Mouse (Mus musculus) heart, adult 11 months (tissue): ENCODE measurements around the gene Spata3.
"Not testable (repeated sequence)": the region's sequence is repeated elsewhere in the genome, so short reads cannot be mapped to it uniquely, and the experiment has no call there.

Experiments
- DNase-seq: peaks from one replicate; pipeline ENCODE4 v3.0.0; 2022

The Spata3 gene

DNA sequence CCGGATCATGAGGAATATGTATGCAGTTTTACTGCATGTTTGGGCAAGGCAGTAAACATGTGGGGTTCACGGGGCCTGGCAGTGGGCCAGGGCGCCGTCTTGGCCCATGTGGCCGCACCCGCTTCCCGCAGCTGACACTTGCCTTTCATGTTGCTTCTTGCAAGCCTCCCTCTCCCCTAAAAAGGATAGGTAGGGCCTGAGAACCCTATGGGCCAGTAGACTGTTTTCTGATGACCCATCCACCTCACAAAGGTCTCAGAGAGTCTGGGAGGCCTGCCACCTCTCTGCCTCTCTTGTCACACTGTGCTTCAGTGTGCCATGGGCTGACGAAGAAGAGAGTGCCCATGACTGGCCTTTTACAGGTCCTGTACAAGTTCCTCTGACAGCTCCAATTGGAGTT lies at the start of gene Spata3:
TSS of gene Spata3 (plus strand) at position 301 of the 400 bp plus-strand sequence.
- DNase-seq, result peak; percentile 66

- peak; percentile 39 for DNase-seq
Observed at GRCm38 (mm10) chr1:85969081-85969480, 47.5 kb upstream of the Spata3 start.

DNA sequence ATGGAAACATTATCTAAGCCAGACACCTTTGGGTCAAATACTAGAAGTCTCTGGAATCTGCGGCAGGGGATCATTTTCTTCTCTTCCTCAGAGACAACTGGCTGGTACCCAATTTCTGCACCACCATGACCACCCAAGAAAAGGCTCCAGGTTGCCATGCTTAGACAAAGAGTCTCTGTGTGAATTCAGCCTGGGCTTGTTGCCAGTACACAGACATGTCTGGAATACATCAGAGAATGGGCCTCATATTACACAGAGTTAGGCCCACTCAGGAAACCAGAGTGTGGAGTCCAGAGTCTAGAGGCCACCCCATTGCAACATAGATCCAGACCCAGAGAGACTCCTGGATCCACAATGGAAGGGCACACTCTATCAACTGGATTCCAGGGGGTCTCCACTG lies 47.1 kb upstream of the Spata3 start:
- DNase-seq, result peak; percentile 29

DNA sequence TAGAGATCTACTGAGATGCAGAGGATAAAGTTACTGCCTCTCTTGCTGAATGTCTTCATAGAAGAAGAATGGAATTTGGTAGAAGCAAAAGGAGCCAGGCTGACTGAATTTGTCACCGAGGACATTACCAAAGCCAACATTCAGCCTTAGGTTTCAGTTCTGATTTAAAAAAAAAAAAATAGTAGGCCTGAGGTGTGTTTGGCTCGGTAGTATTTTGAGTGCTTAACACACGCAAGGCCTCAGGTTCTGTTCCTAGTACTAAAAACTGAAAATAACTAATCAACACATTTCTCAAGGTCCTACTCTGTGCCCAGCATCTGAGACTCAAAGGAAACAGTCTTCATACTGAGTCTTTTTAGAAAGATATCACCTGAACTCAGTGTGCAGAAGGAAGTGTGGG lies 45.5 kb upstream of the Spata3 start:
- peak; percentile 2 for DNase-seq

DNA sequence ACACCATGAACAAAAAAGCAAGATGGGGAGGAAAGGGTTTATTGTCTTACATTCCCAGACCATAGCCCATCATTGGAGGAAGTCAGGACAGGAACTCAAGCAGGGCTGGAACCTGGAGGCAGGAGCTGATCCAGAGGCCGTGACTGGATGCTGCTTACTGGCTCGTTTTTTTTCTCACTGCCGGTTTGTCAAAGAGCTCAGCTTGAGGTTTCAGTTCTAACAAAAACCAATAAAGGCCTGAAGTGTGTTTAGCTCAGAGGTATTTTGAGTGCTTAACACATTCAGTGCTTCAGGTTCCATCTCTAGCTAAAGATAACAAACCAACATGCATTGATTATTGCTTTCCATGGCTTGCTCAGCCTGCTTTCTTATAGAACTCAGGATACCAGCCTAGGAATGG lies 44.3 kb upstream of the Spata3 start:
- DNase-seq, result no peak

DNA sequence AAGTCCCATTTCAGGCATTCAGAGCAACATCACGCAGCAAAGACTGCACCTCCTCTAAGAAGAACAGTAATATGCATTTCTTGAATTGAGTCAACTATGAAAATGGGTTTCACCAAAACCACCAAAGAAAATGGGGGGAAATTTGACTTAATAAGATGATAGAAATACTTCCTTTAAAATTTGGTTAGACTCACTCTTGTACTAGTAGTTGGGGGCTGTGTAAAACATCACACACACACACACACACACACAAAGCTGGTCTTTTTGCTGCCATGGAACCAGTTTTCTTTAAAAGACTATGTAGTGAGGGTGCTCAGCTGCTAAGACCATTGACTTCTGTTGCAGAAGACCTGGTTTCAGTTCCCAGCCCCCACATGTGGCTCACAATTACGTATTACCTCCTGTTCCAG lies 43.1 kb upstream of the Spata3 start:
- DNase-seq, result no peak

GRCm38 (mm10) chr1:85977709-85978108 lies 38.9 kb upstream of the Spata3 start:
- DNase-seq, result no peak

GRCm38 (mm10) chr1:85981738-85982357 lies 34.8 kb upstream of the Spata3 start:
- no peak for DNase-seq

DNA sequence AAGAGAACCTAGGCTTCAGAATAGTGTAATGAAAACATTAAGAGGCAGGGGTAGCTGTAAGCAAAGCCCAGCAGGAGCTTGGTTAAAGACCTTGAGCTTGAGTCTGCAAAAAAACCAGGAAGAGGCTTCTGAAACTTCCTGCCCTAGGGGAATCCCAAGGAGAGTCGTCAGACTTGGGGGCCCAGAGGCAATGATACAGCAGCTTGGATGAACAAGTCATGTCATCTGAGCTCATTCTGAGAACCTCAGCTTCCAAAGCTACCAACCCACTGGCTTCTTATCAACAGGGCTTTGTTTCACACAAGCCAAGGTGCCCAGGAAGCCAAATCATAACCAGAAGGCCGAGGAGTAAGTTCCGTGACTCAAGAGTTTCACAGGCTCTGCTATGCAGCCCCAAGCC lies 30.8 kb upstream of the Spata3 start:
- DNase-seq, result no peak

- no peak for DNase-seq
Observed at GRCm38 (mm10) chr1:85988351-85988750, 28.3 kb upstream of the Spata3 start.

DNA sequence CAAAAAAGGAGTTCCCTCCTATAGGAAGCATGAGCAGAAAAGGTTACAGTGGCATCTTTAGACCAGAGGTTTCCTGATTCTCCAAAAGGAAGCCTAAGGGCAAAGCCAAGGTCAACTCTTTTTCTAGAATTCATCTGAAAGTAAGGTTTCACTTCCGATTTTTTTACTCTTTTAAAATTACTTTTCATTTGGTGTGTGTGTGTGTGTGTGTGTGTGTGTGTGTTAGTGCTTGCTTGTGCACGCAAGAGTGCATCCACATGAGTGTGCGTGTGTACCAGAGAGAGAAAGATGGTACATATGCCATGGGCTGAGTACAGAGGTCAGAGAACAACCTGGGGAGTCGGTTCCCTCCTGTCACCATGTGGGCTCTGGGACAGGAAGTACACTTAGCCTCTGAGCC lies 27.7 kb upstream of the Spata3 start:
- not testable (repeated sequence) for DNase-seq

DNA sequence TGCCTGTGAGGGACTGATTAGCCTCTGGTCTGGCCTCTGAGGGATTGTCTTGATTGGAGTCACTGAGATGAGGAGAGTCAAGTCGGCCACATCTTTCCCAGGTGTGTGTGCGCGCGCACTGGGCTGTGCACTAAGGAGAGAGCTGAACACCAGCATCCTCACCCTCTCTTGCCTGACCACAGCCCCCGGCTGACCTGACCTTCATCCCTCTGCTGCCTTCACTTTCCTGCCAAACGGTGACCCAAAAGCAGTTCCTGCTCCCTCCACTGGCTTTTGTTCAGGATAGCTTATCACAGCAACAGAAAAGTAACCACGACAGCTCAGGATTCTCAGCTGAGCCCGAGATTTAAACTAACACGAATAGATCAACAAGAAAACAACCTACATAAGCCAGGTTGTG lies 24.4 kb upstream of the Spata3 start:
- DNase-seq, result peak; percentile 52

DNA sequence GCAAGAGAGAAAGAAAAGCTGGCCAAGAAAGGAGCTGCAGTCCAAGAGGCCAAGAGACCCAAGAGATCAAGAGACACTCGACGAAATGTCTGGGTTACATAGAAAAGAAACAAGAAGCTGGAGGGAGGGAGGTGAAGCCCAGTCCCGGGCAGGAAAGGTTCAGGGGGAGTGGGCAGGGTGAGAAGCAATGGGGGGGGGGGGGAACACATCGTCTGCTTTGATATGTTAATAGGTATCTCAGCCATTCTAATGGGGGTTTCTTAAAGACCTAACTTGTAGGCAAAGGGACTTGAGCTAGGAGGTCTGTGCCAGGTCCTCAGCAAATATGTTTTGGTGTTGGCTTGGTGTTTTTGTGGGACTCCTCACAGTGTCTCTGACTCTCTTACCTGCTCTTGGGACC lies 23.1 kb upstream of the Spata3 start:
- DNase-seq, result no peak

- no peak for DNase-seq
Observed at GRCm38 (mm10) chr1:85997221-85997620, 19.4 kb upstream of the Spata3 start.

DNA sequence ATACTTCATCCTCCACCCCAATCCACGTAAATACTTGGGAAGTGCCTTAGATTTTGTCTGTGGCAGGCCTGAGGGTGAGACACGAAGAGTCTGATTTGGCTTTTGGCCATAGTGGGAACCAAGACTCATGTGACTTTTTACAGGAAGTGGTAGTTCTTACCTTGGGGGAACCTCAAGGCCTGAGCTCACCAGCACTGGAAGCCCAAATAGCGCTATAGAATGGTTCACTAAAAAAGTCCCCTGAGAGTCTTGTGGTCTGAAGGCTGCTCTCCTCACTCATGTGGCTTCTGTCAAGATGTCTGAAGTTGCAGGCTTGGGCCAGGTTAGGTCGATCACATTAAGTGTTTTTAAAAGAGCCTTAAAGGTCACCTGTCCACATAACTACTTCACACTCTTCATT lies 18.6 kb upstream of the Spata3 start:
- peak; percentile 70 for DNase-seq

DNA sequence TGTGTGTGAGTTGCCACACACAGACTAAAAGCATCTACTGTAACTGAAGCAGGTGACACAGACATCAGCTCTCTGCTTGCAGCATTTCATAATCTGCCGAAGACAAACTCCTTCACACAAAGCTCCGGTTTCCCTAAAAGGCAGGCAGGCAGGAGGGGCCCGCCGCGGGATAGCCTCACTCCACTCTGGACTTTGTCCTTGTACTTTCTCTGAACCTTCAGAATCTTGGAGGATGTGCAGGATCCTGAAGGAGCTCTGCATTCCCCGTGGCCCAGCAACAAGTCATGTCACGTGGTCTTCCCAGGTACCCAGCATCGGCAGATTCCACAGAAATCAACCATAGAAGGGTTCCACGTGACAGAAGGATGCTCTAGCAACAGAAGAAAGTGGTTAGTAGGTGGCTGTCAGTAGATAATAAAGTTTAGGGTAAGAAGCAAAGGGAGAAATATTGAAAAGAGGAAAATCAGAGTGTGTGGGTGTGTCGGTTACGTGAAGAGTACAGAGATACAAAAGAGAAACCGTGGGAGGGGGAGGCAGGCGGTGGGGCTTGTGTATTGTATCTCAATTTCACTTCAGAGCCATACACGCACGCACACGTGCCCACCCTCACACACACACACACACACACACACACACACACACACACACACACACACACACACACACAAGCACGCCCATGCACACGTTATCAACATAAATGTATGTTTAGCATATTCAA lies 16.6 kb upstream of the Spata3 start:
- no peak for DNase-seq

DNA sequence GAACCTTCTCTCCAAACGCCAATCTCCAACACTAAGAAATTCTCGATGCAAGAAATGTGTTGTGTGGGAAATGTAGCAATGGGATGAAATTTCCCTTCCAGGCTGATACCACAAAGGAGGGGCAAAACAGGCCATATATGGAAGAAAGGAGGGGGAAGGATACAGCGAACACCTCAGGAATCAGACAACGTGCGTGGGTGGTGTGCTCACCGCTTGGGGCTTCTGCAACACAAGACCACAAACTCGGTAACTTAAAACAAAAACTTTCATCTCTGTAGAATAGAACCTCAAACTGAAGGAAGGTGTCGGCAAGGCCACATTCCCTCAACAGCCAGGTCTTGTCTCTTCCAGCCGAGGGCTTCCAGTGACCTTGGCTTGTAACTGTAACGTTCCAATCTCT lies 11.1 kb upstream of the Spata3 start:
- peak; percentile 25 for DNase-seq

DNA sequence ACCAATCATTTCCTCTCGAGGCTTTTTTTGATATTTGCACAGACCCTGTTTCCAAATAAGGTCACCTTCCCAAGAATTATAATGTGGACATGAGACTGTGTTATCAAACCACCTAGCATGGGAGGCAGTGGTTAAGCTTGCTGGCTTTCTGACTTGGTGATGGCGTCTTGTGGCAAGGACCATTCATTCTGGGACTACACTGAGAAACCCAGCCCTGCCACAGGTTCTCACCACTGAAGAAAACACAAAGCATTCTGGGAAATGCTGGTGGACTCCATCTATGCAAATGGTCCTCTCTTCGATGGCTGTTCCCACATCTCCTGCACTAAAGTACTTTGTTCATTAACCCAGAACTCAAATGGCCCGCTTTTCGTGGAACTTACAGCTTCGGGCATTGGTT lies 10.6 kb upstream of the Spata3 start:
- peak; percentile 28 for DNase-seq

DNA sequence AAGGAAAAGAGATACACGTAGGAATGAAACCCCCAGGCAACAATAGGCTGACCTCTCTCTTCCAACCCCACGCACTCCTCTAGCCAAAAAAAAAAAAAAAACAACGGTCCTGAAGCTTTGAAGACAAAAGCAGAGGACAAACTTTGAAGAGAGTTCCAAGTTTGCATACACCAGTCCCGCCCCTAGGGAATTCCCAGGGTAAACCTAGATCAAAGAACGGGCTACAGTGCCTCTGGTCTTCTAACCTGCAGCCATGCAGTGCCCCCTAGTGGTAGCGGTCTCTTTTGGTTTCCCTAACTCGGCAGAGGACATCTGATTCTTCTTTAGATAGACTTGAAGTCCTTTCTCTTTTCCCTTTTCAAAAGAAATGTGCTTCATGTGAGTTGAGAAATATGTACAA lies 8.8 kb upstream of the Spata3 start:
- DNase-seq, result peak; percentile 96

GRCm38 (mm10) chr1:86015758-86016157 lies 858 bp upstream of the Spata3 start:
- peak; percentile 57 for DNase-seq

- peak; percentile 74 for DNase-seq
Observed at GRCm38 (mm10) chr1:86018235-86019055, 1.8 kb downstream of the Spata3 start.

GRCm38 (mm10) chr1:86021365-86021989 lies 4.9 kb downstream of the Spata3 start:
- DNase-seq, result peak; percentile 61

DNA sequence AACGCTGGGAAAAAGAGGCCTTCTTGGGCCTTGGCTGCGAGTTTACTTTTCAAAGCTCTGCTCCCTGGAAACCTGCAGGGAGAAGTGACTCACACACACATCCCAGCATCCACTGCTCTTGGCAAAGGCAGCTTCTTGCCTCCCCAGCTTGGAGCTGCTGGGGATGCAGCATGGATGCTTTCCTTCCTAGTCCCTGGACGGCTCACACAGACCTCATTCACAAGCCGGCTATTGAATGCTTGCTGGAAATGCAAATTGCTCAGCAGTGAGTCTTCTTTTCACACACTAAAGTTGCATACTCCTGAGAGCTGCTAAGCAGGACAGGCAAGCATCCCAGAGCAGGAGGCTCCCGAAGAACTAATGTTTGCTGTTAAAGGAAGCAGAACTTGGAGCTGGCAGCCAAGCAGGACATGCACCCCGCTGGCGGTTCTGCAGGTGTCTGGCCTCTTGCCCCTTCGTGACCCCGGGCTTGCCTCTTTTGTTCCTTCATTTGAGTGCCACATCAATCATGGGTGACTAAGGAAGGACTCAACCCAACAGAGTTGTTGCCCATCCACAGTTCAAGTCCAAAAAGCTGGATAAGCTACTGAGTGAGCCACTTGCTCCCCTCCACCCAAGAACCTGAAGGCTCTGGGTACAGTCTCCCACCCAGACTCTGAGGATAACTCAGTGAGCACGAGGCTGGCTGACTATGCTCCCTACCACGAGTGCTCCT lies 15.8 kb downstream of the Spata3 start:
- DNase-seq, result peak; percentile 88
